Mouse (Mus musculus): ENCODE results near the gene Gm5935.
"Not testable (repeated sequence)": the region's sequence is repeated elsewhere in the genome, so short reads cannot be mapped to it uniquely, and the experiment has no call there.

The Gm5935 gene

DNA sequence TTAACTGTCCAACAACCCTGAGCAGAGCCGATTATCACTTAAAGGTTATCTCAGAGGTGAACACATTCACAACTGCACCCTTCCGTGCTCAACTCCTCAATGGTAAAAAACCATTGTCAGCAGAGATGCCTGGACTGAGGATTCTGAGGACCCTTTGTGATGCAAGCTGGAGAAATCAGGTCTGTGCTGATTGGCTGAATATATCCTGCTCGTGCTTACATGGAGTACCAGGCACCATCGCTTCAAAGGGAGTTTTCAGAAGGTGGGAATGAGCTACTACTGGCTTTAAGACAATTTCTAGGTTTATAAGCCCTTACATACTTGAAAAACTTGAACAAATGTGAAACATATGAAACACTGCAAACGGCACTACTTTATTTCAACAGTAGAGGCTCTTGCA, at the start of gene Gm5935:
Gene Gm5935, minus strand, starts transcription at position 101 of the 400 bp plus-strand sequence.
- not testable (repeated sequence) for DNase-seq

All from cerebellum, adult 11 months (tissue).